Mouse (Mus musculus): ENCODE data around the gene Alcam. TPM values are rescaled to one million over a fixed set of nuclear protein-coding genes. Genes with fewer than 3 reads are reported as not detected.

Gene Alcam
- total and polyA plus RNA-seq, 2 experiments from 2014 or later: 40.3 to 154 TPM

GRCm38 (mm10) chr16:52428505-52428904 is 25.4 kb downstream of the Alcam start:
- Histone ChIP-seq H3K27me3 (ENCODE audit: insufficient read depth, low read length) (no peaks in the 10 kb centered on the region), H3K27ac (ENCODE audit: low read depth, low read length) (no peak overlapping the region; the same call in 1 of the 2 replicates), H3K4me2 (ENCODE audit: low read depth, low read length, poor library complexity, severe bottlenecking) (no peak overlapping the region), H3K4me1 (ENCODE audit: insufficient read depth, low read length) (no peaks in the 10 kb centered on the region), H3K36me3 (ENCODE audit: insufficient read depth, low read length) (no peaks in the 10 kb centered on the region), H3K9me3 (ENCODE audit: low read length) (no peaks in the 10 kb centered on the region), H3K4me3 (ENCODE audit: low read depth, low read length) (no peak overlapping the region), H3K9ac (replicated peaks; ENCODE audit: low read length, poor library complexity, severe bottlenecking) (no peak overlapping the region)
- DNase-seq (ENCODE audit: low spot score): peak; percentile 55
- no peak for ATAC-seq (ENCODE audit: low FRiP score)
- no peak for TF ChIP-seq CTCF (IDR thresholded peaks at IDR 0.05)
- WGBS: 69% methylated on average over 4 of the region's 4 CpGs

- H3K36me3 ChIP-seq (ENCODE audit: insufficient read depth, low read length): no peaks in the 10 kb centered on the region
- no peak overlapping the region for H3K4me3 ChIP-seq (ENCODE audit: low read depth, low read length)
- no peak overlapping the region for H3K9ac ChIP-seq (replicated peaks; ENCODE audit: low read length, poor library complexity, severe bottlenecking)
- H3K27ac ChIP-seq (ENCODE audit: low read depth, low read length): no peak overlapping the region
- peaks cover 4% of the 10 kb centered on the region; the same call in 1 of the 2 replicates for H3K4me1 ChIP-seq (ENCODE audit: insufficient read depth, low read length)
- no peak overlapping the region for H3K4me2 ChIP-seq (ENCODE audit: low read depth, low read length, poor library complexity, severe bottlenecking)
- DNase-seq (ENCODE audit: low spot score): no peak
- no peaks in the 10 kb centered on the region for H3K27me3 ChIP-seq (ENCODE audit: insufficient read depth, low read length)
- ATAC-seq (ENCODE audit: low FRiP score): no peak
- TF ChIP-seq CTCF (IDR thresholded peaks at IDR 0.05): no peak
- WGBS: 70% methylated on average over 5 of the region's 5 CpGs
- no peaks in the 10 kb centered on the region for H3K9me3 ChIP-seq (ENCODE audit: low read length)
Observed at GRCm38 (mm10) chr16:52418568-52419158, 35.2 kb downstream of the Alcam start.

- Histone ChIP-seq H3K27me3 (ENCODE audit: insufficient read depth, low read length) (no peaks in the 10 kb centered on the region), H3K9ac (replicated peaks; ENCODE audit: low read length, poor library complexity, severe bottlenecking) (no peak overlapping the region), H3K4me3 (ENCODE audit: low read depth, low read length) (no peak overlapping the region), H3K36me3 (ENCODE audit: insufficient read depth, low read length) (no peaks in the 10 kb centered on the region), H3K9me3 (ENCODE audit: low read length) (no peaks in the 10 kb centered on the region), H3K4me1 (ENCODE audit: insufficient read depth, low read length) (peaks cover 4% of the 10 kb centered on the region; the same call in 1 of the 2 replicates), H3K27ac (ENCODE audit: low read depth, low read length) (no peak overlapping the region), H3K4me2 (ENCODE audit: low read depth, low read length, poor library complexity, severe bottlenecking) (no peak overlapping the region)
- WGBS: 58% methylated on average over 5 of the region's 5 CpGs
- no peak for DNase-seq (ENCODE audit: low spot score)
- TF ChIP-seq CTCF (IDR thresholded peaks at IDR 0.05): no peak
- no peak for ATAC-seq (ENCODE audit: low FRiP score)
Observed at GRCm38 (mm10) chr16:52417982-52418381, 35.9 kb downstream of the Alcam start.

GRCm38 (mm10) chr16:52417146-52417545 is 36.7 kb downstream of the Alcam start:
- H3K9ac ChIP-seq (replicated peaks; ENCODE audit: low read length, poor library complexity, severe bottlenecking): no peak overlapping the region
- no peak for TF ChIP-seq CTCF (IDR thresholded peaks at IDR 0.05)
- H3K4me2 ChIP-seq (ENCODE audit: low read depth, low read length, poor library complexity, severe bottlenecking): no peak overlapping the region
- no peaks in the 10 kb centered on the region for H3K27me3 ChIP-seq (ENCODE audit: insufficient read depth, low read length)
- DNase-seq (ENCODE audit: low spot score) (no peak), ATAC-seq (ENCODE audit: low FRiP score) (no peak)
- H3K27ac ChIP-seq (ENCODE audit: low read depth, low read length): no peak overlapping the region
- peaks cover 4% of the 10 kb centered on the region; the same call in 1 of the 2 replicates for H3K4me1 ChIP-seq (ENCODE audit: insufficient read depth, low read length)
- no peaks in the 10 kb centered on the region for H3K9me3 ChIP-seq (ENCODE audit: low read length)
- H3K4me3 ChIP-seq (ENCODE audit: low read depth, low read length): no peak overlapping the region
- no peaks in the 10 kb centered on the region for H3K36me3 ChIP-seq (ENCODE audit: insufficient read depth, low read length)
- WGBS: 87% methylated on average over 7 of the region's 7 CpGs

GRCm38 (mm10) chr16:52413714-52414113 is 40.2 kb downstream of the Alcam start:
- Histone ChIP-seq H3K27me3 (ENCODE audit: insufficient read depth, low read length) (no peaks in the 10 kb centered on the region), H3K36me3 (ENCODE audit: insufficient read depth, low read length) (no peaks in the 10 kb centered on the region), H3K9me3 (ENCODE audit: low read length) (no peaks in the 10 kb centered on the region), H3K4me3 (ENCODE audit: low read depth, low read length) (no peak overlapping the region), H3K4me1 (ENCODE audit: insufficient read depth, low read length) (peaks cover 4% of the 10 kb centered on the region; the same call in 1 of the 2 replicates), H3K9ac (replicated peaks; ENCODE audit: low read length, poor library complexity, severe bottlenecking) (no peak overlapping the region), H3K27ac (ENCODE audit: low read depth, low read length) (no peak overlapping the region), H3K4me2 (ENCODE audit: low read depth, low read length, poor library complexity, severe bottlenecking) (no peak overlapping the region)
- ATAC-seq (ENCODE audit: low FRiP score): no peak
- DNase-seq (ENCODE audit: low spot score): no peak
- no peak for TF ChIP-seq CTCF (IDR thresholded peaks at IDR 0.05)
- 92% methylated on average over 3 of the region's 3 CpGs for WGBS

- TF ChIP-seq CTCF (IDR thresholded peaks at IDR 0.05): no peak
- no peak for ATAC-seq (ENCODE audit: low FRiP score)
- H3K9ac ChIP-seq (replicated peaks; ENCODE audit: low read length, poor library complexity, severe bottlenecking): no peak overlapping the region
- no peaks in the 10 kb centered on the region for H3K27me3 ChIP-seq (ENCODE audit: insufficient read depth, low read length)
- no peak for DNase-seq (ENCODE audit: low spot score)
- 98% methylated on average over 3 of the region's 3 CpGs for WGBS
- H3K36me3 ChIP-seq (ENCODE audit: insufficient read depth, low read length): no peaks in the 10 kb centered on the region
- no peak overlapping the region for H3K4me2 ChIP-seq (ENCODE audit: low read depth, low read length, poor library complexity, severe bottlenecking)
- no peaks in the 10 kb centered on the region for H3K9me3 ChIP-seq (ENCODE audit: low read length)
- H3K4me1 ChIP-seq (ENCODE audit: insufficient read depth, low read length): no peaks in the 10 kb centered on the region
- no peak overlapping the region for H3K27ac ChIP-seq (ENCODE audit: low read depth, low read length)
- no peak overlapping the region for H3K4me3 ChIP-seq (ENCODE audit: low read depth, low read length)
Observed at GRCm38 (mm10) chr16:52406072-52406471, 47.8 kb downstream of the Alcam start.
